Mouse (Mus musculus) forebrain, embryonic 13.5 days (tissue): ENCODE measurements at regions not wholly inside any gene's neighbourhood (a gene's known extent, or its start where the extent isn't known, plus 50 kb on each side); places are given as distances from the start of the nearest gene placed in this dataset.

Experiments
- ATAC-seq: fragments of 200-750 bp; cut with Nextera tagmentation; 2 replicates; pipeline ENCODE4 v1.8.0; 2017
- H3K27ac ChIP-seq: fragments of 300-500 bp; sonication (generic); 2 replicates; pipeline ENCODE4 v1.5.1; 2015; ENCODE audit warnings: inconsistent platforms, mild to moderate bottlenecking, moderate library complexity
- H3K27me3 ChIP-seq: fragments of 300-500 bp; sonication (generic); 2 replicates; pipeline ENCODE4 v1.6.1; 2015; ENCODE audit warnings: mild to moderate bottlenecking, inconsistent platforms
- H3K36me3 ChIP-seq: fragments of 300-500 bp; sonication (generic); 2 replicates; pipeline ENCODE4 v1.6.1; 2015; ENCODE audit warnings: mild to moderate bottlenecking, inconsistent platforms; ENCODE audit not compliant: poor library complexity, severe bottlenecking
- H3K4me1 ChIP-seq: fragments of 300-500 bp; sonication (generic); 2 replicates; pipeline ENCODE4 v1.6.1; 2015; ENCODE audit warnings: inconsistent platforms
- H3K4me2 ChIP-seq: fragments of 300-500 bp; sonication (generic); 2 replicates; pipeline ENCODE4 v1.6.1; 2015; ENCODE audit warnings: inconsistent platforms, mild to moderate bottlenecking, moderate library complexity
- H3K4me3 ChIP-seq: fragments of 300-500 bp; sonication (generic); 2 replicates; pipeline ENCODE4 v1.5.1; 2015; ENCODE audit warnings: mild to moderate bottlenecking, inconsistent platforms
- H3K9ac ChIP-seq: fragments of 300-500 bp; sonication (generic); 2 replicates; pipeline ENCODE4 v1.6.1; 2015; ENCODE audit warnings: mild to moderate bottlenecking, inconsistent platforms
- H3K9me3 ChIP-seq: fragments of 300-500 bp; sonication (generic); replicated peaks from 2 replicates; pipeline ENCODE4 v1.6.1; 2016; ENCODE audit warnings: inconsistent platforms
- WGBS: fragments of 180-500 bp; shearing (Covaris S2); methylation state at CpG from one replicate; pipeline ENCODE4 v1.1.7; 2015; 5-methylcytosine and 5-hydroxymethylcytosine counted together

DNA sequence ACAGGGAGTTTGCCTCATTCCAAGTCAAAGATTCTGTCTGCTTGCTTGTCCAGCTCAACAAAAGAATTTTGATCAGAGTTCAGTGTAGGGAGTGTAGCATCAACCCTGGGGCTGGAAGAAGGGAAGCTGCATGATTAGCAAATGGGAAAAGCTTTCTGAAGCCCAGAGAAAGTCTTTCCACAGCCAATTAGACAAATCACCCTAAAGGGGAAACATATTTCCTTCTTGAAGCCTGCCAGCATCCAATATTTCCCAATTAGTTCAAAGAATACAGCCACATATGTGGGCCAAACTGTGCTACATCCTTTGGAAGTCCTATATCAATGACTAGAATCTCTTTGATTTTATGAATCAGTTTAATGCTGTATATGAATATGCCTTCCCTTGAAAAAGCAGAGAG is 326.2 kb downstream of the Rnd3 start:
- Histone ChIP-seq H3K4me2 (no peak overlapping the region), H3K9ac (no peak overlapping the region), H3K27me3 (no peaks in the 10 kb centered on the region), H3K4me1 (no peaks in the 10 kb centered on the region), H3K9me3 (no peaks in the 10 kb centered on the region), H3K27ac (no peak overlapping the region), H3K36me3 (no peaks in the 10 kb centered on the region), H3K4me3 (no peak overlapping the region)
- no peak for ATAC-seq

- no peaks in the 10 kb centered on the region for H3K9me3 ChIP-seq
- no peak overlapping the region for H3K4me2 ChIP-seq
- H3K36me3 ChIP-seq = no peaks in the 10 kb centered on the region
- H3K9ac ChIP-seq = no peak overlapping the region
- no peak overlapping the region for H3K4me3 ChIP-seq
- 93% methylated on average over 5 of the region's 5 CpGs for WGBS
- H3K4me1 ChIP-seq = no peaks in the 10 kb centered on the region
- no peak for ATAC-seq
- H3K27ac ChIP-seq = no peak overlapping the region
- no peaks in the 10 kb centered on the region for H3K27me3 ChIP-seq
Measured at GRCm38 (mm10) chr2:50819305-50819665, 329.6 kb downstream of the Rnd3 start.

DNA sequence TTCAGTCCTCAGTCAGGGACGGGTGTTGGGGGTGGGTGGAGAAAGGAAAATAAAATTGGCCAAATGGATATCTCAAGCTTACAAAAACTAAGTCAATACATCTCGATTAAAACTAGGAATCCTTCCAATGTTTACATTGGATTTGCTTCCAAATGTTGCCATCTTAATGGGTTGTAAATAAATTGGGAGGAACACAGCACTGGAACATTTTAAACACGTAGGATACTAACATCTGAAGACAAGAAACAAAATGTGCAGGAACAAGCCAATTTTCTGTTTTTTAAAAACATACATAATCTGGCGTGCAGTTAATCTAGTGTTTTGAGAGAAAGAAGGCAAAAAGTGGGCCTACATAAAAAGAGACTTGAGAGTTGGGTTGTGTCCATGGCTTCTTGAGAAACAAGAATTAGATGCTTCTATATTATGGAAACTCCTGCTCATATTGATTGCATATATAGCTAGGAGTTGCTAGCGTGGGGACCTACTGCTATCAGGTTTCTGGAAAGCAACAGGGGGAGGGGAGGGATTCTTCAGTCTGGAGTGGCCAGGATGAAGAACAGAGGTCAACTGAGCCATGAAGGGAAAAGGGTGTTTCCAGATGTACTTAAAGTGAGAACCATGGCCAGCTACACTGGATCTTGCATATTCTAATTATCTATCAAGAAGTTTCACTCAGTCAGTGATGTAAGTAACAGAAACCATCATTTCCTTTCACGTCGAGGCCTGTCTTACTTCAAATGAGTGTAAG is 330.2 kb downstream of the Rnd3 start:
- WGBS = 86% methylated on average over 7 of the region's 7 CpGs
- Histone ChIP-seq H3K36me3 (no peaks in the 10 kb centered on the region), H3K9me3 (no peaks in the 10 kb centered on the region), H3K27me3 (peaks cover 3% of the 10 kb centered on the region; the same call in 1 of the 2 replicates), H3K9ac (no peak overlapping the region), H3K4me3 (no peak overlapping the region), H3K4me2 (no peak overlapping the region), H3K27ac (no peak overlapping the region), H3K4me1 (no peaks in the 10 kb centered on the region)
- ATAC-seq = no peak

- Histone ChIP-seq H3K4me2 (no peak overlapping the region), H3K36me3 (no peaks in the 10 kb centered on the region), H3K9me3 (no peaks in the 10 kb centered on the region), H3K4me1 (peaks cover 6% of the 10 kb centered on the region; the same call in 1 of the 2 replicates), H3K27ac (no peak overlapping the region), H3K4me3 (no peak overlapping the region), H3K27me3 (peaks cover 13% of the 10 kb centered on the region; the same call in 1 of the 2 replicates), H3K9ac (no peak overlapping the region)
- no peak for ATAC-seq
- WGBS = 76% methylated on average over 5 of the region's 5 CpGs
Measured at GRCm38 (mm10) chr2:50816364-50816763, 332.5 kb downstream of the Rnd3 start.

GRCm38 (mm10) chr2:50815541-50815940 is 333.4 kb downstream of the Rnd3 start:
- Histone ChIP-seq H3K4me1 (peaks cover 14% of the 10 kb centered on the region), H3K9me3 (no peaks in the 10 kb centered on the region), H3K27ac (no peak overlapping the region), H3K4me2 (no peak overlapping the region), H3K27me3 (peaks cover 13% of the 10 kb centered on the region; the same call in 1 of the 2 replicates), H3K9ac (no peak overlapping the region), H3K36me3 (no peaks in the 10 kb centered on the region), H3K4me3 (no peak overlapping the region)
- ATAC-seq = no peak
- 56% methylated on average over 3 of the region's 3 CpGs for WGBS

DNA sequence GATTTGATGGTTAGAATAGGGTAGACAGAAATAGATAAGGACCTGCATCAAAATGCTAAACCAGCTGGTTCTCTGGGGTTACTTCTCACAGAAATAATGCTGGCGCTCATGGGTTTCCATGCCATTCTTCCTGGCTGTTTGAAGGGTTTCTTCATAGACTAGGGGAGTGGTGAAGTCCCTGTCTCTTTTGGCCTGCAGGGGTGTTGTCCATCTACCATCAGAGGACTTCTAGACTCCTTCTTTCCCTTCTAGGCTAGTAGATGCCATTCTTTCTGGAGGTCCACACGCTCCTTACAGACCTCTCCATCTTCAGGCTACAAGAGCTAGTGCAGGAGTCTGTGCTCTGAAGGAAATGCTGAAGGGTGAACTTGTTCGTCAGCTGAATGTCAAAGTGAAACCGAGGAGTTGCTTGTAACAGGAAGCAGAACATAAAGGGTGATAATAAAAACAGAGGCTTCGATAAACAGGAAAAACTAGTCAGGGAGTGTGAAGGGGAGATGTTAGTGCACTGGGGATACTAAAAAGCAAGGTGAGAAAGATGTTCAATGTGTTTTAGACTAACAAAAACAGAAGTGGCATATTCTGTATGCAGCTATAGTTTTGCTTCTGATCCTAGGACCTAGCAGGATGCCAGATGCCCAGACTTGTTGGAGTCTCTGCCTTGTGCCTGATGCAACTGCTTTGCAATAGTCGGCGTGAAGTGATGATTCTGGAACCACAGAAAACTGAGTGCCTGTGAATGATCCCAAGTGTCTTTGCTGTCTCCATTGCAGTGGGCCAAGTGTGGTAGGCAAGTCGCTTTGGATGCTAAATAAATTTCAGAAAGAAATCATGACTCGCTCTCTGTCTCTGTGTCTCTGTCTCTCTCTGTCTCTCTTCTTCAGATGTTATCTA is 335.1 kb downstream of the Rnd3 start:
- Histone ChIP-seq H3K27ac (no peak overlapping the region), H3K4me2 (no peak overlapping the region), H3K4me3 (no peak overlapping the region), H3K27me3 (peaks cover 13% of the 10 kb centered on the region; the same call in 1 of the 2 replicates), H3K9me3 (no peaks in the 10 kb centered on the region), H3K36me3 (no peaks in the 10 kb centered on the region), H3K9ac (no peak overlapping the region), H3K4me1 (peaks cover 27% of the 10 kb centered on the region)
- ATAC-seq = no peak
- WGBS = 92% methylated on average over 9 of the region's 9 CpGs

DNA sequence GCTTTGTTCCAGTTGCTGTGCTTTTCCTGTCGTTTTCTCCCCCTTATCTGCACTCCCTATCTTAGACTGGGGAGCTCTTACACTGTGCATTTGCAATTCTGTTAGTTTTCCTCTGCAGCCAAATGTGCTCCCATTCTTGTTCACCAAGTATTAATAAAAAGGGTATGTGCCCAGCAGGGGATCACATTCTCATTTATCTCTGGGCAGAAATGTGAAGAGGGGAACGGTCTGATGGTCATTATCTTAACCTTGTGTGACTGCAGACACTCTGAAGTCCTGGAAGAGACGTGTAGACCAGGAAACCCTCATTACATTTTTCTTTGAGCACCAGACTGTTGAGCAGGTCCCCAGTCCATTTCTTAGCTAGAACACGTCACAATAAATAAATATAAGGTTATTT is 336.6 kb downstream of the Rnd3 start:
- 37% methylated on average over 4 of the region's 4 CpGs for WGBS
- no peak overlapping the region for H3K27ac ChIP-seq
- ATAC-seq = no peak

GRCm38 (mm10) chr2:50810336-50811066 is 338.4 kb downstream of the Rnd3 start:
- 5% methylated on average over 5 of the region's 5 CpGs for WGBS
- Histone ChIP-seq H3K9me3 (no peaks in the 10 kb centered on the region), H3K4me1 (peaks cover 27% of the 10 kb centered on the region), H3K36me3 (no peaks in the 10 kb centered on the region), H3K4me3 (no peak overlapping the region), H3K4me2 (peak overlapping the region; percentile 38), H3K9ac (peak overlapping the region; percentile 5; the same call in 1 of the 2 replicates), H3K27me3 (peaks cover 13% of the 10 kb centered on the region; the same call in 1 of the 2 replicates), H3K27ac (peak overlapping the region; percentile 57)
- peak; percentile 79 for ATAC-seq

More for the DNA sequence above, 336.6 kb downstream of the Rnd3 start:
- no peaks in the 10 kb centered on the region for H3K36me3 ChIP-seq
- H3K9ac ChIP-seq = no peak overlapping the region
- H3K4me1 ChIP-seq = peaks cover 27% of the 10 kb centered on the region
- H3K9me3 ChIP-seq = no peaks in the 10 kb centered on the region
- H3K27me3 ChIP-seq = peaks cover 13% of the 10 kb centered on the region; the same call in 1 of the 2 replicates
- no peak overlapping the region for H3K4me3 ChIP-seq
- H3K4me2 ChIP-seq = no peak overlapping the region

- ATAC-seq = peak; percentile 74; the same call in 1 of the 2 replicates
- 11% methylated on average over 3 of the region's 3 CpGs for WGBS
- H3K27ac ChIP-seq = peak overlapping the region; percentile 12; the same call in 1 of the 2 replicates
Measured at GRCm38 (mm10) chr2:50809823-50810222, 339.1 kb downstream of the Rnd3 start.

DNA sequence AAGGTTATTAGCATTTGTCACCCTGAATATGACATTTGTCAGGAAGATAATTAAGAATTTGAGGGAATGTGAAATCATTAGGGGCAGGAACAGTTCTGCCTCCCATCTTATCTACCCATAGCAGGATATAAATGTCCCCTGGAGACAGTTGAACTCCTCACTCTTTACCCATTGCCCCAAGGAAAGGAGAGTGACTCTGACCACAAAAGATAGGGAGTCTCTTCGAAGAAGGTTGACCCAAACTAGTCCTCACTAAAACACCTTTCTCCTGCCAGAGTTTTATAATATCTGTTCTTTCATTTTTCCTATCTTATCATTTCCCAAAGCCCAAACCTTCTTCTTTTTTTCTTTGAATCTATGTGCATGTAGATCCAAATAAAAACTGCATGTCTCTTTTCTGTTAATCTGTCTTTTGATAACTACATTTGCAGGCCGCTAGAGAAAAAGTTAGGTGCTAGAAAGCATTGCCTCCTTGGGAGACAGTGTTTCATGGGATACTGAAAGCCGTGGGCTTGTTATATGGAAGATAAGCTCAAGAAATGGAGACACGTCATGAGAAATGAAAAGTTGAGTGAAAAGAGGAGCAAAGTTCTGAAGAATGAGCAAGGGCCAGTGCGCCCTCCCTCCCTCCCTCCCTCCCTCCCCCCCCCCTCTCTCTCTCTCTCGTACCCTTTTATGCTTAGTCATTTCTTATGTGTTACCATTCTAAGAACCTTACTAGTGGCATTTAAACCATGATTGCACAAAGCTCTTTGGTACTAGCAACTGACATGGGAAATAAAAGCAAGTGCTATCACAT is 341.6 kb downstream of the Rnd3 start:
- no peak overlapping the region for H3K9ac ChIP-seq
- no peak overlapping the region for H3K4me2 ChIP-seq
- H3K36me3 ChIP-seq = no peaks in the 10 kb centered on the region
- ATAC-seq = no peak
- H3K4me3 ChIP-seq = no peak overlapping the region
- WGBS = 89% methylated on average over 6 of the region's 6 CpGs
- H3K9me3 ChIP-seq = no peaks in the 10 kb centered on the region
- H3K27me3 ChIP-seq = 0 out of 2 replicates have a peak, but pooled peaks cover 5% of the 10 kb centered on the region
- H3K4me1 ChIP-seq = peaks cover 27% of the 10 kb centered on the region
- no peak overlapping the region for H3K27ac ChIP-seq

More at GRCm38 (mm10) chr2:50809823-50810222, 339.1 kb downstream of the Rnd3 start:
- Histone ChIP-seq H3K9ac (no peak overlapping the region), H3K4me3 (no peak overlapping the region), H3K27me3 (peaks cover 13% of the 10 kb centered on the region; the same call in 1 of the 2 replicates), H3K9me3 (no peaks in the 10 kb centered on the region), H3K4me1 (peaks cover 27% of the 10 kb centered on the region), H3K36me3 (no peaks in the 10 kb centered on the region), H3K4me2 (no peak overlapping the region)

DNA sequence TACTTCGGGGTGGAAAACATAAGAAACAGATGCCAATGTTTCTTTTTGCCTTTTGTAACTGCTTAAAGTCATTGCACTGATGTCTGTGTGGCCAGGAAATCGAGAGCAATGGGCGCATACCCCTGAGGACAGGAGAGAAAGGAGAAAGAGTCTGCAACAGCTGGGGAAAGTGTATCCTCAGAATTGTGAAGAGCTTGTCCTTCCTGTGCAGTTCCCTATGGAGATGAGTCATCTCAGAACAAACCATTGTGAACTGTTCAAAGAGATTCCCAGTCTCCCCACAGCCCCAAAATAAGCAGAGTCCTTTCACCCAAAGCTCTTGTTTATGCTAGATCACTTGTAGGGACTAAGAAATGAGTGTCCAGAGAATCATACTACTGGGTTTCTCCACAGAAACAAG is 343.3 kb downstream of the Rnd3 start:
- H3K27me3 ChIP-seq = no peaks in the 10 kb centered on the region
- H3K27ac ChIP-seq = no peak overlapping the region
- no peak for ATAC-seq
- H3K4me2 ChIP-seq = no peak overlapping the region
- H3K9ac ChIP-seq = no peak overlapping the region
- H3K4me1 ChIP-seq = peaks cover 14% of the 10 kb centered on the region
- 84% methylated on average over 3 of the region's 3 CpGs for WGBS
- no peak overlapping the region for H3K4me3 ChIP-seq
- no peaks in the 10 kb centered on the region for H3K9me3 ChIP-seq
- H3K36me3 ChIP-seq = no peaks in the 10 kb centered on the region
